Mouse (Mus musculus): ENCODE results near the gene Zdhhc18.
"Not testable (repeated sequence)": the region's sequence is repeated elsewhere in the genome, so short reads cannot be mapped to it uniquely, and the experiment has no call there.

The Zdhhc18 gene

DNA sequence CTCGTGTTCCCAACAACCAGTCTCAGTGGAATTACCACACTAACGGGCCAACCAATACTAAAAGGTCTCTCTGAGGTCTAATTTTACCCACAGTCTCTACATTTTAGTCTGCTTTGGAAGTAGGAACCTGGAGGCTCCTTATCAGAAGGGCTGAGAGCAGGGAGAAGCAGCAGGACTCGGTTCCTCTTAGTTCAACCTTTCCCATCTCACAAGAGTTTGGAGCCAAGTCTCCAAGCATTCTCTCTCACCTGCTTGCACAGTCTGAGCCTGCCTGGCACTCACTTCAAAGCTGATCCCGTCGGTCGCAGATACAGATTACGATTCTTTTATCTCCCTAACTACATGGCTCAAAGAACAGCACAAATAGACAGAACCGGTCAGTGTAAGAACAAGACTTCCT is 13.0 kb upstream of the Zdhhc18 start:
- no peak for DNase-seq (ENCODE audit: low spot score)

DNA sequence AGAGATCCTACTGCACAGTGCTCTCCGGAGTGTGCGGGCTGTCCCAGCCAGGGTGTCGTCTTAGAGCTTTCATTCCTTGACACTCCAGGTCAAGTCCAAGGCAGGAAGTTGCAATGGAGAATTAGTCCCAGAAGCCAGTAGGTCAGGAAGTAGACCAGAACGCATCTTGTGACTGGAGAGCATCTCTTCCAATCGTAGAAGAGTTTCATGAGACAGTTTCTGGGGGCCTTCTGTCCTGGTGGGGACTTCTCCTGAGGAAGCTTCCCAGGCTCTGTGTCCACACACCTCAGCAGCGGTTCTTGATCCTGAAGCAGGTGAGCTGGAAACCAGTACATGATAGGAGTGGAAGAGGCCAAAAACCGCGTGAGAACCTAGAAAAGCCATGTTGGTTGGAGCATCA is 12.5 kb upstream of the Zdhhc18 start:
- no peak for DNase-seq (ENCODE audit: low spot score)

GRCm38 (mm10) chr4:133660193-133661155 is 10.5 kb upstream of the Zdhhc18 start:
- DNase-seq (ENCODE audit: low spot score) = peak; percentile 100

- DNase-seq (ENCODE audit: low spot score) = peak; percentile 73
Observed at GRCm38 (mm10) chr4:133659497-133660192, 9.7 kb upstream of the Zdhhc18 start.

GRCm38 (mm10) chr4:133658729-133659128 is 8.8 kb upstream of the Zdhhc18 start:
- DNase-seq (ENCODE audit: low spot score) = no peak

GRCm38 (mm10) chr4:133657829-133658458 is 8.0 kb upstream of the Zdhhc18 start:
- DNase-seq (ENCODE audit: low spot score) = no peak

DNA sequence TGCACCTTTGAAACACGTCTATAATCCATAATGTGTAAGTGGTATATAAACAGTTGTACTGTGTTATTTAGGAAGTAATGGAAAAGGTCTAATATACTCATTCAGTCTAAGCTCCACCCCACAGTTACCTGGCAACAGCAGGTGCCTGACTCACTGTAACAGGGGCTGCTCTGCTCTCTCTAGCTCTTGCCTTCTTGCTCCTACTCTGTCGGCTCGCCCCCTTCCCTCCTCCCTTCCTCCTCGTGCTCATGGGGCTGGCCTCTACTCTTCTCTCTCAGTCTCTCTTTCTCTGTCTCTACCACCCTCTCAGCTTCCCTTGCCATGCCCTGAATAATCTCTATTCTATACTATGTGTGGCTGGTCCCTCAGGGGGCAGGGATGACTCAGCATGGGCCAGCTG is 7.0 kb upstream of the Zdhhc18 start:
- DNase-seq (ENCODE audit: low spot score) = no peak

DNA sequence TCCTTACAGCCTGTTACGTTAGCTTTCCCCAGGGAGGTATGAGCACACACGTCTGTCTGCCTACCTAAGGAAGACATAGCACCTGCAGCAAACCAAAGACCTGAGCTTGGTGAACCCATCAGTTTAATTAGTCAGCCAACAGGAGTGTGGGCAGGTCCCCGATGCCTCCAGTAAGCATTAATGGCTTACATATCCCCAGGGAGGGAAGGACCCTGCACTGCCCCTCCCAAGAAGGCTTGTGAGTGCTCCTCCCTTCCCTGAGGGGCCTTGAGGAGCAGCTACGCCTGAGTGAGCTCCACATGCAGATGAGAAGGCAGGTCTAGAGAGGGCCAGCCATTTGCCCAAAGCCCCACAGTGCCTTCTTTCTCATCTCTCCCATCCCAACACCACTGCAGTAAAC is 6.3 kb upstream of the Zdhhc18 start:
- DNase-seq (ENCODE audit: low spot score) = no peak

- DNase-seq (ENCODE audit: low spot score) = not testable (repeated sequence)
Observed at GRCm38 (mm10) chr4:133654070-133654469, 4.1 kb upstream of the Zdhhc18 start.

DNA sequence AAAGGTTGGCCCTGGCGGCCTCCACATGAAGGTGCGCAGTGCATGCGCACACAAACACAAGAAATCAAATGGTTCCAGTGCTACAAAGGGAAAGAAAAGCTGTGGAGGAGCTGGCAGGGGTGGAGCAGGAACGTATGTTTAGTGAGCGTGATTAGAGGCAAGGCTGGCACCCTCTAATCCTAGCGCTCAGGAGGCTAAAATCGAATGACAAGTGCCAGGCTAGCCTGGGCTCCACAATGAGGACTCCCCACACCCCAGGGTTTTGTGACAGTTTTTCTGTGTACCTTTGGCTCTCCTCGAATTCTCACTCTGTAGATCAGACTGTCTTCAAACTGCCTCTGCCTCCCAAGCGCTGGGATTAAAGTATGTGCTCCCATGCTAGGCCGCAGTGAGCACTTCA is 2.8 kb upstream of the Zdhhc18 start:
- DNase-seq (ENCODE audit: low spot score) = no peak

DNA sequence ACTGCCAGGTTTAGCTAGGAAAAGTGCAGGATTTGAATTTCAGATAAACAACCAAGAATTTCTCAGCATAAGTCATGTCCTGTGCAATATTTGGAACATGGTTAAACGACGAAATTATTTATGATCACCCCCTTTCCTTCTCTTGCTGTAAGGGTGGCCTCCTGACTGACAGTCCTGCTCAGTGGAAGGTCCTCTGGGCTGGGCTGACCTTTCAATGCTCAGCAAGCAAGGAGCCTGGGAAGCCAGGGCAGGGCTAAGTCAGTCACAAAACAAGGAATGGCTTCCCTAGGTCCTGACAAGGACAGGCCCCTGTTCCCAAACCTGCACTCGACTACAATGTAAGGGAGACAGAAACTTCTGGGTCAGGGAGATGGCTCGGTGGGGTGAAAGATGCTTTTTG is 2.0 kb upstream of the Zdhhc18 start:
- peak; percentile 25 for DNase-seq (ENCODE audit: low spot score)

DNA sequence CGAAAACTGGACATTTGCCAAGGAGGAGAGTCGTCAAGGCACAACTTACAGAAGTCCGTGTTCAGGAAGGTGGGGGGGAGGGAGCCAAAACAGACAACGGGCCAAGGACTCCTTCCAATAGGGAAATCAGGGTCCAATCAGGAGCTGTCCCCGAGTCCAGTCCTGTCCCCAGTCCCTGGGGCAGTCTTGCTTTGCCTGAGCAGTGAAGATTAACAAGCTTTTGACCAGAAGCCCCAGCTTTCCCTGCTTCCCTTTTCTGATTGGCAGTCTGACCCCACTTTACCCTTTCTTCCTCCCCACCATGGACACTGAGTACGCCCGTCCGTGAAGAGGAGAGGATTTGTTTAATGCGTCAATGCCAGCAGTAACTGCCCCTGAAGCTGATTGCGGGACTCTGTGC is 1.5 kb upstream of the Zdhhc18 start:
- DNase-seq (ENCODE audit: low spot score) = no peak

GRCm38 (mm10) chr4:133649464-133649863 is 490 bp downstream of the Zdhhc18 start:
- DNase-seq (ENCODE audit: low spot score) = not testable (repeated sequence)

DNA sequence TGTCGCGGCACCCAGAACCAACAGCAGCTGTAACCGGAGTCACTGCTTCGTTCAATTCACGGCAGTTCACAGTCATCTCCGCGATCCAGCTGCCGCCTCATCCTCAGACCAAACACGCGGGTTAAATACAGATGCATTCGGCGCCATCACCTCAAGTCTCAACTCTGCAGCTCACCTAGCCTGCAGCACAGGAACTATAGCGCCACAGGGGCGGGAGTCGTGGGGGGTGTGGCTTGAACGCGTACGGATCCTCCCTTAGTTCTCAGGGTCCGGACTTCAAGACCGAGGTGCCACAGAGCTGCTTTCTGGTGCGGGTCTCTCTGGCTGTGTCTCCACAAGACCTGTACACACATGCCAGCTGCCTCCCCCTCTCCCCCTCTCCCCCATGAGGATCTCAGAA is 4.3 kb downstream of the Zdhhc18 start:
- DNase-seq (ENCODE audit: low spot score) = no peak

DNA sequence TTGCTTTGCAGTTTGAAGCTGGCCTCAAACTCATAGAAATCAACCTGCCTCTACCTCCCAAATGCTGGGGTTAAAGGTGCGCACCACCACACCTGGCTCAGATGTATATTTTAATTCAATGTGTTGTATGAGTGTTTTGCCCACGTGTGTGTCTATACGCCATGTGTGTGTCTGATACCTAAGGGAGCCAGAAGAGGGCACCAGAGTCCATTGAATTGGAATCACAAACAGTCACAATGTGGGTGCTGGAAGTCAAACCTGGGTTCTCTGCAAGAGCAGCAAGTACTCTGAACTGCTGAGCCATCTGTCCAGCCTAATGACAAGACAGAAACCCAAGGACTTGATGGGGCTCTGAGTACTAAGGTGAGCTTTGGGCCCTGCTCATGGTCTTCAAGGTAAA is 4.8 kb downstream of the Zdhhc18 start:
- no peak for DNase-seq (ENCODE audit: low spot score)

DNA sequence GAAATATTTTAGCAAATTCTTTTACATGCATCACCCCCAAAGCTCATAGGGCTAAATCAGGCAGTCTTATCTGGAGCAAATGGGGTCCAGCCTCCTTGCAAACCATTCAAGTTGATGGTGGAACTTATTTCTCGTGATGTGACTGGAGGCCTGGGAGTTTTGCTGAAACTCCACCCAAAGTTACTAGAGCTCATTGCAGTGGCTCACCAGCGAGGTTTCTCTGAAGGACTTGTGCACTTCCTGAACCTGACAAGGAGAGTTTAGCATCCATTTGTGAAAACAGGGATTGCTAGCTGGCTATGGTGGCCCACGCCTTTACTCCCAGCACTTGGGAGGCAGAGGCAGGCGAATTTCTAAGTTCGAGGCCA is 15.9 kb downstream of the Zdhhc18 start:
- no peak for DNase-seq (ENCODE audit: low spot score)

DNA sequence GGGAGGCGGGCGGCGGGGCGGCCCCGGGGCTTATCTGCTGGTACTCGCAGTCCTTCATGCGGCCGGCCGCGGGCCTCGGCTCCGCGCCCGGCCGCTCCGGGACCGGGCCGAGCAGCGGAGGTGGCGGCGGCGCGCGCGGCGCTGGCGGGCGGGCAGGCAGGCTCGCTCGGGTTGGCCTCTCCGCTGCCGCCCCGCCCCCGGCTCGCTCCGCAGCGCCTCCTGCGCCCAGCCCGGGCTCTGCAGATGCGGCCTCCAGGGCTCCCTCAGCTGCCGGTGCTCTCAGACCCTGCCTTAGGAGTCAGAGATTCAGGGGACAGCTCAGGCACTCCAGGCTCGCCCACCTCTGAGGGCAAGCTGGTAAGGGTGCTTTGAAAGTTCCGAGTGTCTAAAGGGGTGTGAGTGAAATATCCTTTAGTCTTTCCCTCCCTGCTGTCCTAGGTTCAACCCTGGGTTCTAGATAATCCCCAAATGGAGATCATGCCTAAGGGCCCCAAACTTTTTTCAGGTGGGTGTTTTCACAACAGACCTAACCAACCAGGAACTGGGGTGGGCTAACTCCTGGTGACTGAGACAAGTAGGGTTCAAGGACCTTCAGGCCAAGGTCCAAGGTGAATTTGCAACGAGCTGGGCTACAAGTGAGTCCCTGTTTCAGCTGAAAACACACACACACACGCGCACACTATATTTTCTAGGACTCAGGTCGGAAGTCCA is 16.5 kb downstream of the Zdhhc18 start:
- DNase-seq (ENCODE audit: low spot score) = peak; percentile 72

DNA sequence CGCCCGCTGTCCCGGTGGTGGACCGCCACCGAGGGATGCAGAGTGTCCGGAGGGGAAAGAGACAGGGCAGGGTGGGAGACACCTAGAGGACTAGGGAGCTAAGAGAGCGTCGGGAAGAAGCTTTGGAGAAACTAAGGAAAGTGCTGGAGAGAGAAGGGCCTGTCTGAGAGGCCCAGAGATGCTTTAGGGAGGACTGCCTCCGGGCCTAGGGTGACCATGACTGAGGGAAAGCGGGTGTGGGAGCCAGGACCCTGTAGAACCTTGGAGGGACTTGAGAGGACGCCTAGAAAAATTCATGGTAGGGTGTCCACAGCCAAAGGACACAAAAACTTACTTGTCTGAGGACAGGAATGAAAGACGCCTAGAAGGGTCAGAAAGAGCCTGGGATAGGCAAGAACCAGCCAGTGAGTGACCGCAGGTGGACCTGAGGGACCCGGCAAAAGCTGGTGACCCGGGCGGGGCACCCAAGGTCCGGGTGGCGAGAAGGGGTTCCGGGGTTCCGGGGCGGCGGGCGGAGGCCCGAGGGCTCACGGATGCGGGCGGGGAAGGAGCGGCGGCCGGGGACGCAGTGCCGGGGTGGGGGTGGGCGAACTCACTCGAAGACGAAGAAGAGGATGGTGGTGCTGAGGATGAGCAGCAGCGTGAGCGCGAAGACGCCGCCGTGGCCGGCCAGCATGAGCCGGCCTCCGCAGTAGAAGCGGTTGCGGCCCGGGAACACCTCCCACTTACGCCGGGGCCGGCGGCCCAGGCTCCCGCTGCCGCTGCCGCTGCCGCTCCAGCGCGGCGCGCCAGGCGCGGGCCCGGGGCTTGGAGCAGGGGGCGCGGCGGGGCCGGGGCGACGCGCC is 17.2 kb downstream of the Zdhhc18 start:
- DNase-seq (ENCODE audit: low spot score) = peak; percentile 21

DNA sequence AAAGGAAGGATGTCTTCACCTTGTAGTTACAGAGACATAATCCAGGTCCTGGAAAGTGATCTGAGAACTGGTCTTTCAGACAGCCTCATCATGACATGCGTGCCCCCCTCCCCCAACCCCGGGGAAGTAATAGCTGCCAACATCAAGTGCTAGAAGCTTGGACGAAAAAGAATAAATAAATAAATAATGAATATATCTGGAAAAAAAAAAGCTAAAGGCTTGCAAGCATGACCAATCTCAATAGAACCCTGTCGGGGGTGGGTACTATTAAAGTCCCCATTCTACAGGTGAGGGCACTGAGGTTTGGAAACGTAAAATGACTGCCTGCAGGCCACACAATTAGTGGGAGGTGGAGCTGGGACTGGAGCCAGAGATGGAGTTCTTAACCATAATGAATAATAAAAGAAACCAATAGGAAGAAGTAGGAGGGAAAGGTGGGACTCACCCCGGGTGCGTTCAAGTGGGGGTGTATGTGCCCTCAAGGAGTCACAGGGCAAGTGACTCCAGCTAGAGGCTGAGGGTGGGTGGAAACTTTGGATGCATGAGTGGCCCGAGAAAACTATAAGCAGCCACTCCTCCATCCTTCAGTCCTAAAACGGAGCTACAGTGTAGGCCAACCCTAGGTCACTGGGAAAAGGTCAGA is 18.1 kb downstream of the Zdhhc18 start:
- DNase-seq (ENCODE audit: low spot score) = no peak

- DNase-seq (ENCODE audit: low spot score) = no peak
Observed at GRCm38 (mm10) chr4:133631071-133631768, 18.7 kb downstream of the Zdhhc18 start.
